Mouse (Mus musculus) kidney, adult 2 months (tissue): ENCODE measurements around the gene Cep128. TPM values are rescaled to one million over a fixed set of nuclear protein-coding genes. Genes with fewer than 3 reads are reported as not detected.

Experiments used
- DNase-seq: peaks from one replicate; pipeline ENCODE4 v3.0.0; 2021
- H3K27ac ChIP-seq: fragments of 200-500 bp; 2 replicates; pipeline ENCODE4 v1.5.1; 2012; ENCODE audit warnings: low read depth, low read length, control low read depth, inconsistent platforms; ENCODE audit not compliant: insufficient read depth
- H3K27me3 ChIP-seq: fragments of 200-500 bp; replicated peaks from 2 replicates; pipeline ENCODE4 v1.6.1; 2012; ENCODE audit warnings: mild to moderate bottlenecking, moderate library complexity, low read length, inconsistent platforms; ENCODE audit not compliant: control insufficient read depth, insufficient read depth
- H3K36me3 ChIP-seq: fragments of 200-500 bp; 2 replicates; pipeline ENCODE4 v1.6.1; 2012; ENCODE audit warnings: mild to moderate bottlenecking, moderate library complexity, low read length, inconsistent platforms; ENCODE audit not compliant: control insufficient read depth, insufficient read depth
- H3K4me1 ChIP-seq: fragments of 200-500 bp; 2 replicates; pipeline ENCODE4 v1.6.1; 2011; ENCODE audit warnings: low read length; ENCODE audit not compliant: control insufficient read depth, insufficient read depth
- H3K4me3 ChIP-seq: fragments of 200-500 bp; 2 replicates; pipeline ENCODE4 v1.5.1; 2011; ENCODE audit warnings: mild to moderate bottlenecking, low read depth, low read length, control low read depth; ENCODE audit not compliant: insufficient read depth
- CTCF ChIP-seq: fragments of 200-500 bp; conservative IDR thresholded peaks from 2 replicates; pipeline ENCODE4 v1.5.1; 2011; ENCODE audit warnings: low read depth, mild to moderate bottlenecking, control low read depth, low read length, moderate library complexity, mixed read lengths; ENCODE audit not compliant: insufficient read depth, insufficient read length
- POLR2A ChIP-seq: fragments of 200-500 bp; IDR thresholded peaks from one replicate; pipeline ENCODE4 v1.6.1; 2011; ENCODE audit warnings: low read depth, low read length, control low read depth
- WGBS: fragments of 180-500 bp; shearing (Covaris S2); methylation state at CpG from one replicate; pipeline ENCODE4 v1.1.7; 2018; 5-methylcytosine and 5-hydroxymethylcytosine counted together
- polyA plus RNA-seq: library from polyadenylated mRNA; depleted of rRNA; stranded (reverse); fragments of >200 nt; gene quantifications from 2 replicates; pipeline ENCODE4 v1.2.3, GENCODE M21; 2012

Gene Cep128
- polyA plus RNA-seq, 1 experiment, result 1.6 TPM

DNA sequence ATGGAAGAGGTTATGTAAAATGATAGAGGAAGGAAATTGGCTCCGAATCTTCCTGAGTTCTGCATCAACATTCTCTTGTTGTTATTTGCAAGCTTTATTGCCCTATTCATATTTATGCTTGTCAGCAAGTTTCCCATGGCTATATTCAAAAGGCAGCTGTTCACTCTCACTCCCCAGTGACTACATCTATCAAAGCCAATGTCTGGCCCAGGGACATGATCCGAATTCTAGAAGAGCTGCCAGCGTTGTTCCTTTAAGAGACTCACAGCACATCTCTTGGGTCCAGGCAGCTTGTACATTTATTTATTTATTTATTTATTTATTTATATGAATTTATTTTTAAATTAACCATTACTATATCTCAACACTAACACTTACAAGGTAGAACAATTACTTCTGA lies 235.1 kb downstream of the Cep128 start:
- 81% methylated on average over 3 of the region's 3 CpGs for WGBS
- no peaks in the 10 kb centered on the region for H3K36me3 ChIP-seq

GRCm38 (mm10) chr12:91134740-91135517 lies 249.3 kb downstream of the Cep128 start:
- Histone ChIP-seq H3K4me1 (no peaks in the 10 kb centered on the region), H3K27me3 (no peaks in the 10 kb centered on the region), H3K27ac (no peak overlapping the region), H3K4me3 (no peak overlapping the region), H3K36me3 (no peaks in the 10 kb centered on the region)
- TF ChIP-seq CTCF (no peak), POLR2A (no peak)
- DNase-seq, result no peak
- WGBS, result 89% methylated on average over 8 of the region's 8 CpGs

More for the DNA sequence above, 235.1 kb downstream of the Cep128 start:
- TF ChIP-seq CTCF (no peak), POLR2A (no peak)
- DNase-seq, result no peak
- Histone ChIP-seq H3K27ac (no peak overlapping the region), H3K4me3 (no peak overlapping the region), H3K27me3 (no peaks in the 10 kb centered on the region), H3K4me1 (no peaks in the 10 kb centered on the region)

- no peaks in the 10 kb centered on the region for H3K27me3 ChIP-seq
- WGBS, result 67% methylated on average over 3 of the region's 3 CpGs
- no peaks in the 10 kb centered on the region for H3K36me3 ChIP-seq
- no peak overlapping the region for H3K27ac ChIP-seq
- H3K4me1 ChIP-seq, result no peaks in the 10 kb centered on the region
- no peak for TF ChIP-seq POLR2A
- no peak for TF ChIP-seq CTCF
- no peak overlapping the region for H3K4me3 ChIP-seq
- DNase-seq, result no peak
Observed at GRCm38 (mm10) chr12:91115054-91115453, 269.2 kb downstream of the Cep128 start.

DNA sequence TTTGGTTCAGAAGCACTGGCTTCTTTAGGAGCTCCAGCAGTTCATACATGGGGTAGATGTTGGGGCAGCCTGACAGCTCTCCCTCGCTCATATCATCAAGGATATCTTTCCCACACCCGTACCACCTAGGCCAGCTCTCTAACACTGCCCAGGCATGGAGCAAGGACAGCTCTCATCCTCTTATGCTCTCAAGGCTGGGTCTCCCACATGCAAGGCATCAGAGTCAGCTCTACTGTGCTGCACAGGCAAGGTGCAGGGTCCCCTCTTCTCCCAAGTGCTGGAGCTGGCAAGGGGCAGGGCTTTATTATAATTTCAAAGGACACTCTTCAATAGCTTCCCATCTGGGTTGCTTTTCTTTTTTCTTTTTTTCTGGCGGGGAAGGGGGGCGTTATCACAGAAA lies 280.9 kb downstream of the Cep128 start:
- Histone ChIP-seq H3K27me3 (no peaks in the 10 kb centered on the region), H3K27ac (no peak overlapping the region), H3K36me3 (no peaks in the 10 kb centered on the region), H3K4me1 (no peaks in the 10 kb centered on the region), H3K4me3 (no peak overlapping the region)
- WGBS, result 71% methylated on average over 4 of the region's 4 CpGs
- no peak for DNase-seq
- TF ChIP-seq CTCF (no peak), POLR2A (no peak)

DNA sequence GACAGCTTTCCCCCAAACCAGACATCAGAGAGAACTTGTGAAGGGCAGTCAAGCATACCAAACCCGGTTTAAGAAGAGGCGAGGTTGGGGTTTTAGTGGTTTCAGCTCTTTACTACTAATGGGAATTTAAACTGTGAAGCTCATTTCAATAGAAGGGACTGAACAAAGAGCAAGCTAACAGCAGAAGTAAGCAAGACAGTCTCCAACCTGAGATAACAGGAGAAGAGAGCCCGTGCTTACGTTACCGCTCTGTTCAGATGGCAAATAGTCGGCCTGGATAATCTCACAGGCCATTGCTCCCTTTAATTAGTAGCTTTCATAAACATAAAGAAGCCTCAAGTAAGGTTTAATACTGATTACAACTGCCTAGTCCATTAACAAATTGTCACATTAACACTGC lies 286.3 kb downstream of the Cep128 start:
- no peak for DNase-seq
- H3K4me1 ChIP-seq, result no peaks in the 10 kb centered on the region
- no peaks in the 10 kb centered on the region for H3K36me3 ChIP-seq
- H3K27ac ChIP-seq, result no peak overlapping the region
- H3K4me3 ChIP-seq, result no peak overlapping the region
- no peaks in the 10 kb centered on the region for H3K27me3 ChIP-seq
- no peak for TF ChIP-seq POLR2A
- no peak for TF ChIP-seq CTCF
- WGBS, result 59% methylated on average over 6 of the region's 6 CpGs

GRCm38 (mm10) chr12:91096197-91096596 lies 288.0 kb downstream of the Cep128 start:
- Histone ChIP-seq H3K27ac (no peak overlapping the region), H3K4me3 (no peak overlapping the region), H3K4me1 (no peaks in the 10 kb centered on the region), H3K27me3 (no peaks in the 10 kb centered on the region), H3K36me3 (no peaks in the 10 kb centered on the region)
- TF ChIP-seq CTCF (no peak), POLR2A (no peak)
- WGBS, result 92% methylated on average over 6 of the region's 6 CpGs
- no peak for DNase-seq

DNA sequence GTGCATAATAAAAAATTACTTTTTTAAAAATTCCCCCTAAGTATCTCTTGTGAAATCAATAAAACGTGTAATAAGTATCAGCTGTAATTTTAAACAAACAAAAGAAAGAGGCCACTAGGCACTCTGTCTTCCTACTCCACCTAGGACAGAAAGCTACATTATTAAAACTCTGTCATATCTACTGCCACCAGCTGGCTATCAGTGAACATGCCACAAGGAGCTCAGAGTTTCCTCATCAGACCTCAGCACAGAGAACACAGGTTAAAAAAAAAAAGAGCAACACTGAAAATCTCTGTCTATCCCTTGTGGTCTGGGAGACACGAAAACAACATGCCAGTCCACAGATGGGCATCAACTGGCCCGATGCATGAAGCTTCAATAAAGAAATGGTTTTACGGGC lies 295.9 kb downstream of the Cep128 start:
- no peak for TF ChIP-seq CTCF
- TF ChIP-seq POLR2A, result no peak

More for the DNA sequence above, 295.9 kb downstream of the Cep128 start:
- Histone ChIP-seq H3K4me3 (no peak overlapping the region), H3K36me3 (no peaks in the 10 kb centered on the region), H3K27ac (no peak overlapping the region), H3K27me3 (no peaks in the 10 kb centered on the region), H3K4me1 (no peaks in the 10 kb centered on the region)
- WGBS, result 86% methylated on average over 4 of the region's 4 CpGs
- no peak for DNase-seq
